26 mouse cellular contexts compared by ENCODE assay signal in the genomic region with DNA sequence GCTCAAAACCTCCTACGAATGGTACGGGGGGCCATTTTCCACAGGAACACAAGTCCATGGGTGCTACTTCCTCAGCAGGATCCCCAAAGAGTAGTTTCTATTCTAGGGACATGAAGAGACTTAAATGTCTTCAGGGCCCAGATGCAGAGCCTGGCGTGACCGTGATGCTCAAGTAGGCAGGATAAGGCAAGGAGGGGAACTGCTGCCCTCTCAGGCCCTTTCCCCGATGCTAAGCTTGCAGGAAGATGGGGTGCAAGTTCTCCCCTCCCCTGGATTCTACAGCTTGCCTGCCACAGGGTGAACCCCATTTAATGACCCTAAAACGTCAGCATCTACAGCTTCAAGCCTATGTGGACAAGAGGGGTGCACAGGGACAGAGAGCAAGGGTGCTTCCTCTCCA.
"Had no signal": no experiment of that assay in that cellular context is flagged by ENCODE, and none has a peak within 500 bp of the region (broad histone marks: within the 10 kb centered on the region; RNA-seq: fewer than 3 reads in every experiment).

No protein-coding gene starts in this region.

- ATAC-seq: forebrain, embryonic 13.5 days; forebrain, embryonic 14.5 days; forebrain, embryonic 15.5 days; forebrain, embryonic 16.5 days; forebrain, postnatal 0 days had no signal

- H3K27ac ChIP-seq: embryonic facial prominence, embryonic 10.5 days; embryonic facial prominence, embryonic 12.5 days; embryonic facial prominence, embryonic 13.5 days; embryonic facial prominence, embryonic 15.5 days; forebrain, embryonic 10.5 days; forebrain, embryonic 12.5 days; forebrain, embryonic 13.5 days; forebrain, embryonic 15.5 days; gastrocnemius, adult 2 months; heart, adult 2 months had no signal

- H3K9ac ChIP-seq: embryonic facial prominence, embryonic 12.5 days; embryonic facial prominence, embryonic 13.5 days; embryonic facial prominence, embryonic 15.5 days; forebrain, embryonic 12.5 days; forebrain, embryonic 13.5 days; forebrain, embryonic 15.5 days; forebrain, postnatal 0 days had no signal

- DNase-seq: cerebellum, adult 8-10 months; cerebellum, adult 9-10 months; cerebellum, adult 9-11 months; cerebellum, postnatal 10 days; cerebellum, postnatal 25 days; cerebellum, postnatal 36 days; embryo, embryonic 11 days; forebrain, postnatal 0 days; gastrocnemius, adult 2 months; gastrocnemius, postnatal 10 days; gastrocnemius, postnatal 14 days; gastrocnemius, postnatal 25 days; gastrocnemius, postnatal 36 days; heart, adult 18-20 months; heart, adult 2 months had no signal

- H3K9me3 ChIP-seq: embryonic facial prominence, embryonic 10.5 days; embryonic facial prominence, embryonic 12.5 days; embryonic facial prominence, embryonic 13.5 days; embryonic facial prominence, embryonic 15.5 days; forebrain, embryonic 10.5 days; forebrain, embryonic 12.5 days; forebrain, embryonic 13.5 days; forebrain, embryonic 15.5 days had no signal

- H3K36me3 ChIP-seq: embryonic facial prominence, embryonic 10.5 days; embryonic facial prominence, embryonic 12.5 days; embryonic facial prominence, embryonic 13.5 days; embryonic facial prominence, embryonic 15.5 days; forebrain, embryonic 10.5 days; forebrain, embryonic 12.5 days; forebrain, embryonic 15.5 days had no signal

- H3K4me1 ChIP-seq: embryonic facial prominence, embryonic 12.5 days had no signal

- H3K4me2 ChIP-seq: embryonic facial prominence, embryonic 12.5 days; embryonic facial prominence, embryonic 13.5 days; embryonic facial prominence, embryonic 15.5 days; forebrain, embryonic 12.5 days; forebrain, embryonic 13.5 days; forebrain, embryonic 15.5 days had no signal

- H3K27me3 ChIP-seq: embryonic facial prominence, embryonic 12.5 days; embryonic facial prominence, embryonic 15.5 days; forebrain, embryonic 12.5 days; forebrain, embryonic 13.5 days; forebrain, embryonic 15.5 days had no signal

- H3K4me3 ChIP-seq: embryonic facial prominence, embryonic 10.5 days; embryonic facial prominence, embryonic 12.5 days; embryonic facial prominence, embryonic 13.5 days; embryonic facial prominence, embryonic 15.5 days; erythroblast, embryonic 14.5 days; forebrain, embryonic 10.5 days; forebrain, embryonic 12.5 days; forebrain, embryonic 13.5 days; forebrain, embryonic 15.5 days; gastrocnemius, adult 2 months; heart, adult 2 months had no signal
